Comparison of ENCODE assay signal across 8 mouse cellular contexts in the genomic region with DNA sequence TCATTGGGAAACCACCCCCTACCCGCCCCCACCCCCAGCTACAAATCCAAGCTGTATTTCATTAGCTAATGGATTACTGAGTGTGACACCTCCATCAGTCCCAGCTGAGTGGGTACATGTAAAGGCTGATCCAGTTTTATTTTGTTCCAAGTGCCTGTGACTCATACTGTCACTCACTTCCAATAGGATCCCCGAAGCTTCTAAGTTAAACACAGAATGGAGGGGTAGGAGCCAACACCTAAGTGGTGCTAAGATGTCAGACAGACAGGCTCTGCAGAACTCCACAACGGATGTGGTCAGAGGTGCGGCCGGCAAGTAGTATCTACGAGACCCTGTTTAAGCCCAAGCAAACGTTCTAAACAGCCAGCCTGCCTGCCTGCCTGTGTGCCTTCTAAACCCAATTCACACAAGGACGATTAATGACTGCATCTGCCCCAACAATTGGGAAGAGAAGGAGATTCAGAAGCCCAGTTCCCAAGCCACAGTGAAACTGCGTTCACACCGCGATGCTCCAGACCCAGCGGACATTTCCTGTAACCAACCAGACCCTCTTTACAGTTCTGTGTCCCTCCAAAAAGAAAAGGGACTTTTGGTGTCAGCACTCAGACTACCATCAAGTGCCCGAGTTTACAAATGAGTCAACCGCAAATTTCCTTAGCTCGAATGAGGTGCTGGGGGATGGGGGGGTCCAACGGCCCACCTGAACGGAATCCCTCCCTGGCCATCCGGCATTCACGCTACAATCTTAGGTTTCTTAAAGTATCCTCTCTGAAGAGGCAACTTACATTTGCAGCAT. TPM values are rescaled to one million over a fixed set of nuclear protein-coding genes. Genes with fewer than 3 reads are reported as not detected.
DNase-seq lines count a peak whose midpoint lies in the region; ATAC-seq and TF ChIP-seq lines count a peak whose summit lies in the region.

No protein-coding gene starts in this region.

- H3K9me3 ChIP-seq in lung, embryonic 14.5 days (ENCODE audit: low read depth, low read length): no peaks in the 10 kb centered on the region
- H3K9me3 ChIP-seq in forebrain, postnatal 0 days (ENCODE audit: low read length): no peaks in the 10 kb centered on the region

- H3K9ac ChIP-seq in lung, embryonic 14.5 days: peak overlapping the region; percentile 79
- H3K9ac ChIP-seq in forebrain, postnatal 0 days: peak overlapping the region; percentile 79

- H3K27me3 ChIP-seq in lung, embryonic 14.5 days (ENCODE audit: insufficient read depth, low read length): peaks cover 28% of the 10 kb centered on the region
- H3K27me3 ChIP-seq in forebrain, postnatal 0 days (ENCODE audit: insufficient read depth, low read length): no peaks in the 10 kb centered on the region

- H3K4me2 ChIP-seq in lung, embryonic 14.5 days: peak overlapping the region; percentile 96
- peak overlapping the region; percentile 80 for H3K4me2 ChIP-seq in forebrain, postnatal 0 days (ENCODE audit: low read depth)

- no peak for TF ChIP-seq CTCF in lung, embryonic 14.5 days (IDR thresholded peaks at IDR 0.05; ENCODE audit: low read depth)
- TF ChIP-seq CTCF in forebrain, postnatal 0 days (IDR thresholded peaks at IDR 0.05; ENCODE audit: low read depth): no peak

- H3K4me3 ChIP-seq in lung, embryonic 14.5 days (ENCODE audit: low read depth, low read length): peak overlapping the region; percentile 64
- peak overlapping the region; percentile 84 for H3K4me3 ChIP-seq in forebrain, postnatal 0 days (ENCODE audit: low read depth, low read length)

- no peak overlapping the region for H3K27ac ChIP-seq in lung, embryonic 14.5 days (ENCODE audit: low read depth)
- H3K27ac ChIP-seq in forebrain, postnatal 0 days (ENCODE audit: low read depth, low read length): no peak overlapping the region

- H3K4me1 ChIP-seq in lung, embryonic 14.5 days (ENCODE audit: insufficient read depth): peaks cover 5% of the 10 kb centered on the region; the same call in 1 of the 2 replicates
- H3K4me1 ChIP-seq in forebrain, postnatal 0 days (ENCODE audit: insufficient read depth): peaks cover 23% of the 10 kb centered on the region

- no peak for DNase-seq in lung, embryonic 14.5 days
- no peak for DNase-seq in lung, postnatal 36 days
- no peak for DNase-seq in forebrain, postnatal 0 days
- DNase-seq in left cerebral cortex, postnatal 25 days (ENCODE audit: low spot score in 2 of 2): peak; percentile 30 to 76
- DNase-seq in natural killer cell, adult 2 months (ENCODE audit: low spot score in 2 of 2): peak; percentile 79 to 88
- DNase-seq in urinary bladder, adult 2 months (ENCODE audit: low spot score): no peak

- no peak for ATAC-seq in lung, embryonic 14.5 days (ENCODE audit: insufficient read depth)
- ATAC-seq in activated CD4-positive, CD25-positive, alpha-beta regulatory T cell, adult 4 months: peak; percentile 44
- no peak for ATAC-seq in forebrain, postnatal 0 days
- ATAC-seq in monocyte, adult 5-6 weeks (replicated peaks; ENCODE audit: insufficient number of reproducible peaks, low FRiP score, low TSS enrichment, poor library complexity, severe bottlenecking): no peak

- 3% methylated on average over 19 of the region's 19 CpGs for WGBS in lung, embryonic 14.5 days
- under 1% methylated on average over 19 of the region's 19 CpGs for WGBS in forebrain, postnatal 0 days

- H3K36me3 ChIP-seq in lung, embryonic 14.5 days (ENCODE audit: insufficient read depth): no peaks in the 10 kb centered on the region
- H3K36me3 ChIP-seq in forebrain, postnatal 0 days (ENCODE audit: insufficient read depth): no peaks in the 10 kb centered on the region

- intact Hi-C loops in left cerebral cortex, postnatal 25 days (cut with DNase I): loop anchor here (2.0 to 10.0 kb wide), 2 partner anchors 39 to 173 kb away; no protein-coding TSS in a partner anchor

RNA-seq across cellular contexts. Expression of a gene that starts 1.2 kb away (rescaled TPM):
- 14.0 and 15.3 TPM in 2 replicates for polyA plus RNA-seq in lung, embryonic 14.5 days (2014; fragmentation: Nextera tagmentation; extraction: Ambion mirVana)
- polyA plus RNA-seq in activated CD4-positive, CD25-positive, alpha-beta regulatory T cell, adult 4 months (2017; shearing (Covaris generic)): 10 to 100 TPM; 76.7 to 82.5 TPM
- 31.3 and 31.5 TPM in 2 replicates for total RNA-seq in forebrain, postnatal 0 days (2014; rRNA removed)
- polyA plus RNA-seq in forebrain, postnatal 0 days (2015; fragmentation: Nextera tagmentation; extraction: Ambion mirVana): 12.4 and 14.6 TPM in 2 replicates
- 10 to 100 TPM; 21.9 to 25.5 TPM for total RNA-seq in left cerebral cortex, postnatal 25 days (2021)
- total RNA-seq in monocyte, adult 5-6 weeks (2017): 350 to 541 TPM (median 365 TPM) in 3 replicates
- 14.3 and 23.3 TPM in 2 replicates for polyA plus RNA-seq in urinary bladder, adult 2 months (2012; rRNA removed)

RNA-seq across cellular contexts. Expression of a gene that starts 55.9 kb away (rescaled TPM):
- 53.6 and 55.9 TPM in 2 replicates for polyA plus RNA-seq in lung, embryonic 14.5 days (2014; fragmentation: Nextera tagmentation; extraction: Ambion mirVana)
- polyA plus RNA-seq in activated CD4-positive, CD25-positive, alpha-beta regulatory T cell, adult 4 months (2017; shearing (Covaris generic)): 10 to 100 TPM; 30.8 to 39.3 TPM
- 36.5 and 49.1 TPM in 2 replicates for total RNA-seq in forebrain, postnatal 0 days (2014; rRNA removed)
- 13.1 and 14.9 TPM in 2 replicates for polyA plus RNA-seq in forebrain, postnatal 0 days (2015; fragmentation: Nextera tagmentation; extraction: Ambion mirVana)
- total RNA-seq in left cerebral cortex, postnatal 25 days (2021): 10 to 100 TPM; 39.1 to 43.4 TPM
- total RNA-seq in monocyte, adult 5-6 weeks (2017): 215 to 245 TPM (median 234 TPM) in 3 replicates
- polyA plus RNA-seq in urinary bladder, adult 2 months (2012; rRNA removed): 31.2 and 33.4 TPM in 2 replicates

Comparison
In these comparisons a context has a peak if more than half of its experiments do, and no peak if none do; other contexts are left out.
1. DNase-seq: peak in left cerebral cortex, postnatal 25 days (2 of 2) and natural killer cell, adult 2 months (2 of 2); none in lung, embryonic 14.5 days (single experiment), lung, postnatal 36 days (single experiment), forebrain, postnatal 0 days (single experiment) and urinary bladder, adult 2 months (single experiment).